Mouse (Mus musculus): ENCODE data around the gene Vmn1r15. TPM values are rescaled to one million over a fixed set of nuclear protein-coding genes. Genes with fewer than 3 reads are reported as not detected.

Gene Vmn1r15
- polyA plus RNA-seq (2015; fragmentation: Nextera tagmentation; extraction: Ambion mirVana) = not detected in 2 replicates

- H3K36me3 ChIP-seq = no peaks in the 10 kb centered on the region
- H3K27ac ChIP-seq = no peak within 1 kb of the TSS
- no peak for ATAC-seq
- no peak within 1 kb of the TSS for H3K4me3 ChIP-seq (replicated peaks)
- no peak within 1 kb of the TSS for H3K9ac ChIP-seq
- no peaks in the 10 kb centered on the region for H3K9me3 ChIP-seq
- WGBS = 72% methylated on average over 1 of the region's 1 CpGs
- H3K27me3 ChIP-seq (replicated peaks) = no peaks in the 10 kb centered on the region
- H3K4me2 ChIP-seq (replicated peaks) = no peak within 1 kb of the TSS
- H3K4me1 ChIP-seq (replicated peaks) = no peaks in the 10 kb centered on the region
Observed at GRCm38 (mm10) chr6:57257652-57258051, at the start of gene Vmn1r15. TSS of gene Vmn1r15 (plus strand) at chr6:57257952.

GRCm38 (mm10) chr6:57231386-57231785 lies 26.4 kb upstream of the Vmn1r15 start, which contains the start of gene Vmn1r14:
TSS of gene Vmn1r14 (plus strand) at chr6:57231686.
- Histone ChIP-seq H3K4me3 (replicated peaks) (no peak within 1 kb of the TSS), H3K4me2 (replicated peaks) (no peak within 1 kb of the TSS), H3K9me3 (no peaks in the 10 kb centered on the region), H3K36me3 (no peaks in the 10 kb centered on the region), H3K27ac (no peak within 1 kb of the TSS), H3K9ac (no peak within 1 kb of the TSS), H3K27me3 (replicated peaks) (no peaks in the 10 kb centered on the region), H3K4me1 (replicated peaks) (no peaks in the 10 kb centered on the region)
- ATAC-seq = no peak
- WGBS = 91% methylated on average over 3 of the region's 3 CpGs

GRCm38 (mm10) chr6:57260990-57261389 lies 3.2 kb downstream of the Vmn1r15 start:
- Histone ChIP-seq H3K4me1 (replicated peaks) (no peaks in the 10 kb centered on the region), H3K27me3 (replicated peaks) (no peaks in the 10 kb centered on the region), H3K9me3 (no peaks in the 10 kb centered on the region), H3K9ac (no peak overlapping the region), H3K36me3 (no peaks in the 10 kb centered on the region), H3K4me3 (replicated peaks) (no peak overlapping the region), H3K4me2 (replicated peaks) (no peak overlapping the region), H3K27ac (no peak overlapping the region)
- WGBS = 71% methylated on average over 2 of the region's 2 CpGs
- peak; percentile 75 for ATAC-seq

- no peaks in the 10 kb centered on the region for H3K4me1 ChIP-seq (replicated peaks)
- ATAC-seq = no peak
- H3K27me3 ChIP-seq (replicated peaks) = no peaks in the 10 kb centered on the region
- H3K4me3 ChIP-seq (replicated peaks) = no peak overlapping the region
- WGBS = 70% methylated on average over 3 of the region's 3 CpGs
- no peaks in the 10 kb centered on the region for H3K36me3 ChIP-seq
- H3K27ac ChIP-seq = no peak overlapping the region
- H3K4me2 ChIP-seq (replicated peaks) = no peak overlapping the region
- no peak overlapping the region for H3K9ac ChIP-seq
- H3K9me3 ChIP-seq = no peaks in the 10 kb centered on the region
Observed at GRCm38 (mm10) chr6:57271881-57272280, 14.1 kb downstream of the Vmn1r15 start.

- H3K4me3 ChIP-seq (replicated peaks) = no peak overlapping the region
- no peak overlapping the region for H3K4me2 ChIP-seq (replicated peaks)
- H3K27ac ChIP-seq = no peak overlapping the region
- H3K9ac ChIP-seq = no peak overlapping the region
- ATAC-seq = no peak
- H3K4me1 ChIP-seq (replicated peaks) = no peaks in the 10 kb centered on the region
- no peaks in the 10 kb centered on the region for H3K36me3 ChIP-seq
- H3K27me3 ChIP-seq (replicated peaks) = no peaks in the 10 kb centered on the region
- H3K9me3 ChIP-seq = no peaks in the 10 kb centered on the region
Observed at GRCm38 (mm10) chr6:57272517-57272916, 14.8 kb downstream of the Vmn1r15 start.

GRCm38 (mm10) chr6:57278952-57279351 lies 21.2 kb downstream of the Vmn1r15 start:
- Histone ChIP-seq H3K9me3 (no peaks in the 10 kb centered on the region), H3K9ac (no peak overlapping the region), H3K4me1 (replicated peaks) (no peaks in the 10 kb centered on the region), H3K27ac (no peak overlapping the region), H3K4me3 (replicated peaks) (no peak overlapping the region), H3K4me2 (replicated peaks) (no peak overlapping the region), H3K36me3 (no peaks in the 10 kb centered on the region), H3K27me3 (replicated peaks) (no peaks in the 10 kb centered on the region)
- no peak for ATAC-seq

Other genes with a start within 250 kb of the Vmn1r15 start
- not detected in 2 replicates for gene Vmn1r7, start 232.6 kb upstream of the Vmn1r15 start, polyA plus RNA-seq (2015; fragmentation: Nextera tagmentation; extraction: Ambion mirVana)
- not detected in 2 replicates for gene Vmn1r8, start 225.7 kb upstream of the Vmn1r15 start, polyA plus RNA-seq (2015; fragmentation: Nextera tagmentation; extraction: Ambion mirVana)
- not detected in 2 replicates for gene Vmn1r9, start 191.2 kb upstream of the Vmn1r15 start, polyA plus RNA-seq (2015; fragmentation: Nextera tagmentation; extraction: Ambion mirVana)
- gene Vmn1r10, start 148.5 kb upstream of the Vmn1r15 start, polyA plus RNA-seq (2015; fragmentation: Nextera tagmentation; extraction: Ambion mirVana) = not detected in 2 replicates
- gene Vmn1r11, start 124.5 kb upstream of the Vmn1r15 start, polyA plus RNA-seq (2015; fragmentation: Nextera tagmentation; extraction: Ambion mirVana) = not detected in 2 replicates
- gene Vmn1r12, start 101.0 kb upstream of the Vmn1r15 start, polyA plus RNA-seq (2015; fragmentation: Nextera tagmentation; extraction: Ambion mirVana) = not detected in 2 replicates
- not detected in 2 replicates for gene Vmn1r13, start 54.7 kb upstream of the Vmn1r15 start, polyA plus RNA-seq (2015; fragmentation: Nextera tagmentation; extraction: Ambion mirVana)
- not detected in 2 replicates for gene Vmn1r14, start 26.3 kb upstream of the Vmn1r15 start, polyA plus RNA-seq (2015; fragmentation: Nextera tagmentation; extraction: Ambion mirVana)
- not detected in 2 replicates for gene Vmn1r16, start 71.5 kb downstream of the Vmn1r15 start, polyA plus RNA-seq (2015; fragmentation: Nextera tagmentation; extraction: Ambion mirVana)
- gene Vmn1r17, start 105.8 kb downstream of the Vmn1r15 start, polyA plus RNA-seq (2015; fragmentation: Nextera tagmentation; extraction: Ambion mirVana) = not detected in 2 replicates
- gene Vmn1r18, start 137.8 kb downstream of the Vmn1r15 start, polyA plus RNA-seq (2015; fragmentation: Nextera tagmentation; extraction: Ambion mirVana) = not detected in 2 replicates
- gene Vmn1r19, start 145.8 kb downstream of the Vmn1r15 start, polyA plus RNA-seq (2015; fragmentation: Nextera tagmentation; extraction: Ambion mirVana) = not detected in 2 replicates
- gene Vmn1r20, start 171.0 kb downstream of the Vmn1r15 start, polyA plus RNA-seq (2015; fragmentation: Nextera tagmentation; extraction: Ambion mirVana) = not detected in 2 replicates

Data from intestine, embryonic 15.5 days (tissue).